Mouse (Mus musculus): ENCODE measurements around the gene Amz1.

Amz1 gene

GRCm38 (mm10) chr5:140767704-140768141 is 43.8 kb downstream of the Amz1 start:
- peak; percentile 90 for DNase-seq (ENCODE audit: low spot score)

GRCm38 (mm10) chr5:140768333-140768732 is 44.4 kb downstream of the Amz1 start:
- DNase-seq (ENCODE audit: low spot score): no peak

- no peak for DNase-seq (ENCODE audit: low spot score)
These were observed 47.7 kb downstream of the Amz1 start for GRCm38 (mm10) chr5:140771612-140772011.

- DNase-seq (ENCODE audit: low spot score): no peak
These were observed 48.2 kb downstream of the Amz1 start for GRCm38 (mm10) chr5:140772158-140772557.

DNA sequence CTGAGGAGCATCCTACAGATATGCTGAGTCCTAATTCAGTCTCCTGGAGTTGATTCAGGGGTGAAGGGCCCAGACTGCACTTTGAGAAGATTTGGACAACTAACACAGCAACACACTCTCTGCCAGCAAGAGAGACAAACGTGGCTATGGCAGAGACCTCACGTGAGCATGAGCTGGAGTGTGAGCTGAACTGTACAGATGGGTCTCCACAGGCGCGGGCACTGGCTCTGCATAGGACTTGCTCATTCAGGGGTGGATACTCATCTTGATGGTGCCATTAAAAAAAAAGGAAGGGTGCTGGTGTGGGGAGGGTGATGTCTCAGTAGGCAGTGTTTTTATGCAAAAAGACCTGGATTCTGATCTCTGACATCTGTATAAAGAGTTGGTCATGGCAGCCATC is 51.2 kb downstream of the Amz1 start:
- DNase-seq (ENCODE audit: low spot score): no peak

DNA sequence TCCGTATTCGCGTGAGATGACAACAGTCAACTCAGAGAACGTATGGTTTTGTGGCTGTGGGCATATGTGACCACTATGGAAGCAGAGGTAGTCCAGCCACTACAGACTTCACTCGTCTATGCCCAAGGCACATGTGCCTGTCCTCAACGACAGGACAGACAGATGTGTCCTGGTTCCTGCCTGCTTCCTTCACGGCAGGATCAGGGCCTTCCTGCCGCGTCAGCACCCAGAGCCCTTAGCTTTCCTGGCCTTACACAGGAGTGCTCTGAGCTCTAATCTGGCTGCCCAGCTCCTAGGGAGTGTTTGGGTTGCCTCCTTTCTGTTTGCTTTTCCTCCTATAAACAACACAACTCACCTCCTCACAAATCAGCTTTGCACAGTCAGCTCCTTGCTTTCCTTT is 53.0 kb downstream of the Amz1 start:
- no peak for DNase-seq (ENCODE audit: low spot score)

DNA sequence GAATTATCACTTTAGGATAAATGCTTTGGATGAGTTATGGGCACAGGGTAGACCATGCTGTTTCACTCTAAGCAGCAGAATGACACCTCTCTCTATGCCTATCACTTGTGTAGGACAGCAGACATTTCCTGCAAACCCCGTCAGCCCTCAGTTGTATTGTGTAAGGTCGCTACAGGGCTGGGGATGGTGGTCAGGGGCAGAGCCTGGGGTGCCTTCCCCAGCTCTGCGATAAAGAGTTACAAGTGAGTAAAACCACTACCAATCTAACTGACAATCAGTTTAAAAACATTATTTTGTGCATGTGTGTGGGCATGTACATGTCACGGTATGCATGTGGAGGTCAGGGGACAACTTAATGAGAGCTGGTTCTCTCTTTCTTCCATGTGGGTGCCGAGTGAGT is 57.2 kb downstream of the Amz1 start:
- no peak for DNase-seq (ENCODE audit: low spot score)

- no peak for DNase-seq (ENCODE audit: low spot score)
These were observed 58.1 kb downstream of the Amz1 start for GRCm38 (mm10) chr5:140781886-140782572.

GRCm38 (mm10) chr5:140783577-140783976 is 59.6 kb downstream of the Amz1 start:
- no peak for DNase-seq (ENCODE audit: low spot score)

DNA sequence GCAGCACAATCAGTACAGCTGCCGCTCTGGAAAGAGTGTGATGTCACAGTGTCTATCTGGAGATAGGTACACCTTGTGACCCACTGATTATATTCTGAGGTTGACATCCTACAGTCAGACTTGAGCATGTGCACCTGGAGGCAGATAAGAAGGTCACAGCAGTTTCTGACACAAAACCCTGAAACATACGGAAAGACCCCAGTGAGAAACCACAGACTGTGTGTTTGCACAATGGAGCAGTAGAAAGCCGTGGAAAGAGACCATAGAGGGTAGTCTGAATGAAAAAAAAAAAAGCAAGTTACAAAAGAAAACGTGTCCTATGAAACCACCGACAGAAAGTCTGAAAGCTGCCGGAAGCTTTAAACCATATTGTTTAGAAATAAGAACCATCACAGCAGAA is 60.4 kb downstream of the Amz1 start:
- no peak for DNase-seq (ENCODE audit: low spot score)

DNA sequence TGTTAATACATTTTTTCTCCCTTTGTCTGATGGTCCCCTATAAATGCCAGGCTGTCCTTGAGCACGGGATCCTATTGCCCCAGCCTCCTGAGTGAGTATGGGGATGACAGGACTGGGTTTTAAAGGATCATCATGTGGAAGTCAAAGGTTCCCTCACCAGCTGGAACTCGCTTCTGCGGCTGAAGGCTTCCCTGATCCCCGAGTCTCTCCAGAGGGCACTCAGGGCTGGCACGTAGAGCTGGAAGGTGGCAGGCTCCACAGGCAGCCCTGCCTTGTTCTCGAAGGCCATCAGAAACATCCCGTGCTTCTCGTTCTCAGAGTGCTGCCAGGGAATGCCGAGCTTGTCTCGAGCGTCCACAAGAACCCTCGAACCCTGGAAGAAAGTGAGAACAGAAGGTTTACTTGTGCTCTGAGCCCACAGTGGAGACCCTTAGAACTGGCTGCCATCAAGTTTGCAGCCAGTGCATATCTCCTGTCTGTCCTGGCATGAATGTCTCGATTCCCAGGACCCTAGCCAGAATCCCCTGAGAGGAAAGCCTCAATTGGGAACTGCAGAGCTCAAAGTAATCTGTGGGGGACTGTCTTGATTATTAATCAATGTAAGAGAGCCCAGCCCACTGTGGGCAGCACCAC is 61.4 kb downstream of the Amz1 start:
- no peak for DNase-seq (ENCODE audit: low spot score)

DNA sequence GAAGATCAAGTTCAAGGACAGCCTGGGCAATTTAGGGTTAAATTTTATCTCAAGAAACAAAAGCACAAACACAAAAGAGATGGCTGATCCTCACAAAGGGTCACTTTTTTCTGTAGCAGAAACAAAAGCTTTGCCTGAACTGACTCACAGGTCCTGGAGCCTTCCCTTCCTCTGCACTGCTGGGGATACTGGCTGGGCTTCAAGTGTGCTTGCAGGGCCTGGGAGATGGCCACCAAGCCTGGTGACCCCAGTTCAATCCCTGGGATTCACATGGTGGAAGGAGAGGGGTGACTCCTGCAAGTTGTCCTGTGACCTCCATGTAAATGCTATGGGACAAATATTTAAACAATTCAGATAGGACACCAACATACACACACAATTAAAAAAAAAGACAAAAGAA is 65.6 kb downstream of the Amz1 start:
- no peak for DNase-seq (ENCODE audit: low spot score)

DNA sequence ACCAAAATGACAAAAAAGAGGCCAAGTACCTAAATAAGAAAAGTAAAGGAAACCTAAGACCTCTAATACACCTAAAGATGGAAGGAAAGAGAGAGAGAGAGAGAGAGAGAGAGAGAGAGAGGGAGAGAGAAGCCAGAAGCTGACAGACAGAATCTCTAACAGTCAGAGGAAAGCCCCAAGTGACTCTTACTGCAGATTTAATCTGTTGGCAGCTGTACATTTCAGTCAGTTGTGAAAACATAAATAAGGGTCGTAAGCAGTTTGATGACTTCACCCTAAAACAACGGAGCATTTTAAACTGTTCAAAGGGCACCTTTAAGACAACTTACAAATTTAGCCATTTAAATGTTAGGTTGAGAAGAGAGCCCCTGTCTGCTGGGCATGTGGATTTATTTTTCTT is 66.5 kb downstream of the Amz1 start:
- DNase-seq (ENCODE audit: low spot score): no peak

GRCm38 (mm10) chr5:140790937-140791877 is 67.3 kb downstream of the Amz1 start:
- peak; percentile 86 for DNase-seq (ENCODE audit: low spot score)

GRCm38 (mm10) chr5:140792233-140792632 is 68.3 kb downstream of the Amz1 start:
- no peak for DNase-seq (ENCODE audit: low spot score)

DNA sequence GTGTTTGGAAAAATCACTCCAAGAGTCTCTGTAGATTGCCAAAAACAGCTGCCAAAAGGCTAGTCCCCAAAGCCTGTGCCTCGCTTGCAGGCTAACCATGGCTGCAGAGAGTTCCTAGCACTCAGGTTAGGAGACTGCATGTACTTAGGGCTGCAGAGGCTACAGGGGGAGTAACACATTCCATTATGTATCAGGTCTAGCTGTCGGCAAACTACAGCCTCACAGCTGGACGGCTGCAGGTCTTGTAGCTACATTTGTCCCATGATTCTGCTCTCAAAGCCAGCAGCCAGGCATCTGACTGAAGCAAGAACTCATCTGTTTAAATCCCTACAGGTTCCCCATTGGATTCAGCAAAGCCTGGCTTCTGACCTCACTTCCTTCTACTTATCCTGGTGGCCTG is 70.8 kb downstream of the Amz1 start:
- no peak for DNase-seq (ENCODE audit: low spot score)

DNA sequence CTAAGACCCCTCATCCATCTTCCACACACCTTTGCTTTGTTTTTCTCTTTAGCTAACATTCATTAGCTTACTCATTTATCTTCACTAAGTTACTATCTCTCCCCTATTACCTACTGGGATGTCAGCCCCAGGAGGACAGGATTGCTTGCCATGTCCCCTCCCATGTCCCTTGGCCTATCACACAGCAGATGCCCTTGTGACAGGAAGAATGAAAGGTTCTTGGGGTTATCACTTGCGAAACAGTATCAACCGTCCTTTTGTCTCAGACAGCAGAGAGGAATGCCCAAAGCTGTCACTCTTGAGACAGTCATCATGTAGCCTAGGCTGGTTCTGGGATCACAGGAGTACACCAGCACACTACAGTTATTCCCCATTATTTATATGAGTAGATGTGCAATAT is 71.2 kb downstream of the Amz1 start:
- no peak for DNase-seq (ENCODE audit: low spot score)

- DNase-seq (ENCODE audit: low spot score): no peak
These were observed 72.1 kb downstream of the Amz1 start for GRCm38 (mm10) chr5:140796051-140796450.

DNA sequence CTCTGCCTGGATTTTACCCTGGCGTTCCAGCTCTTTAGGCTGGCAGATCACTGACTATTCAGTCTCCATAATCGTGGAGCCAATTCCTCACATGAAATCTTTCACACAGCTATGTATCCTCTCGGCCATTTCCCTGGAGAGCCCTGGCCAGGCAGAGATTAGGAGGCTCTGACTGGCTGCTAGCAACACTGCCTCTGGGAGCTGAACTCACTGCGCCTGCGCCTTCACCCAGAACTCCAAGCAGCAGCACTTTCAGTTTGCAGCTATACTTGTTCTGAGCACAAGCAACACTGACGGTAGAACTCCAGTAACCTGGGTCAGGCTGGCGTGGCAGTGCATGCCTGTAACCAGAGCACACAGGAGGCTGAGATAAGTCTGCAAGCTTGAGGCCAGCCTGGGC is 74.2 kb downstream of the Amz1 start:
- DNase-seq (ENCODE audit: low spot score): no peak

GRCm38 (mm10) chr5:140798775-140799174 is 74.8 kb downstream of the Amz1 start:
- no peak for DNase-seq (ENCODE audit: low spot score)

DNA sequence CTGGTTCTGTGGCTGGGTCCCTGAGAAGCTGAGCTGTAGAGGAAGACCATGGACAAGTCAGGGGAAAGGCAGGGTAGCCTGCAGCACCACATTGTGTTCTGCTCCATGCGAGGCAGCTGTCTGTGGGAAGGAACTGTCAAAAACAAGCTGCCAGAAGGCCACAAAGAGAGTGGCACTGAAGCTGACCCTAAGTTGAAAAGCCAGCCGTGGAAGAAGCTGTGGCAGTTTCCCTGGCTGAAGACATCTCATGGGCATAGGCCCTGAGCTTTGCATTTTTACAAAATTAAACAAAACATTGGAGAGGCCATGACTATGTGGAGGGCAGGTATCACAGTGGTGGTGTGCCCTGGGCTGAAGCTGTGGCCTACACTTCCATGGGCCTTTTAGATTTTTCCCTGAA is 75.3 kb downstream of the Amz1 start:
- no peak for DNase-seq (ENCODE audit: low spot score)

- peak; percentile 32 for DNase-seq (ENCODE audit: low spot score)
These were observed 76.5 kb downstream of the Amz1 start for GRCm38 (mm10) chr5:140800288-140800923.
